Mouse (Mus musculus) stomach, postnatal 0 days (tissue): Measurements from ENCODE around the gene B3galnt2.

Experiments used
- CTCF ChIP-seq: IDR thresholded peaks from 2 replicates; pipeline ENCODE4 v1.5.1; 2016; ENCODE audit warnings: antibody characterized with exemption, low read depth, mild to moderate bottlenecking, moderate library complexity
- EP300 ChIP-seq: optimal IDR thresholded peaks from 2 replicates; pipeline ENCODE3; 2016; ENCODE audit warnings: antibody characterized with exemption

- TF ChIP-seq CTCF (no peak), EP300 (no peak)
Measured at GRCm38 (mm10) chr13:14035875-14036630, 81.8 kb downstream of the B3galnt2 start.
